Mouse (Mus musculus) heart, adult 9 months (tissue): ENCODE measurements around the gene Gpr18.

ENCODE experiments used
- DNase-seq, 2 experiments: peaks; one replicate each; pipeline ENCODE4 v3.0.0; 2022; ENCODE audit warnings: low spot score in 2 of 2

Gpr18 gene

DNA sequence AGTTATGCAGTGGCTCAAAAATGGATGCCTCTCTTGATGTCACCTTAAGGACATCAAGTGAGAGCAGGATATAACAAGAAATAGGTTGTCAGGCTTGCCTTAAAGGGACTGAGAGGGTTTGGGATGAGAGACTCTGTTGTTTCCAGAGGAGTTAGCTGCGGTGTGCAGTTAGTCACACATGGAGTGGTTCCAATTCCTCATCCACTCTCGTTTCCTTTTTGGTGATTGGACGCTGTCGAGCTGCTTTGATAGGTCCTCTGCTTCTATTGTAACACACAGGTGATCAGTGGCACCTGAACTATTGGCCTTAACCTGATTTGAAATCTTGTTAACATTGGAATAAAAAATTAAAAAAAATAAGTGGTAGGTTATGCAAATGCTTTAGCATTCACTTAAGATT is 7.2 kb upstream of the Gpr18 start:
- DNase-seq = no peak

DNA sequence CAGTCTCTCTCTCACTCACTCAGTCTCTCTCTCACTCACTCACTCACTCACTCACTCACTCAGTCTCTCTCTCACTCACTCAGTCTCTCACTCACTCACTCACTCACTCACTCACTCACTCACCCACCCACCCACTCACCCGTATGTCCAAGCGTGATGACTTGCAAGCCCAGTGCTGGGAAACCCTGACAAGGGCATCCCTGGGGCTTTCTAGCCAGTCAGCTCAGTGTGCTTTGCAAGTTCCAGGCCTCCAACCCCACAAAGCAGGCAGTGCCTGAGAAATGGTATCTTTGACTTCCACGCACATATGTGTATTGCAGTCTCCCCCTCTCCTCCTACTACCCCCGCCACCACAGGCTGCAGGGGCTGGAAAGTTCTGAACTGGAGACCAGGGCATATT is 6.4 kb upstream of the Gpr18 start:
- DNase-seq = no peak

DNA sequence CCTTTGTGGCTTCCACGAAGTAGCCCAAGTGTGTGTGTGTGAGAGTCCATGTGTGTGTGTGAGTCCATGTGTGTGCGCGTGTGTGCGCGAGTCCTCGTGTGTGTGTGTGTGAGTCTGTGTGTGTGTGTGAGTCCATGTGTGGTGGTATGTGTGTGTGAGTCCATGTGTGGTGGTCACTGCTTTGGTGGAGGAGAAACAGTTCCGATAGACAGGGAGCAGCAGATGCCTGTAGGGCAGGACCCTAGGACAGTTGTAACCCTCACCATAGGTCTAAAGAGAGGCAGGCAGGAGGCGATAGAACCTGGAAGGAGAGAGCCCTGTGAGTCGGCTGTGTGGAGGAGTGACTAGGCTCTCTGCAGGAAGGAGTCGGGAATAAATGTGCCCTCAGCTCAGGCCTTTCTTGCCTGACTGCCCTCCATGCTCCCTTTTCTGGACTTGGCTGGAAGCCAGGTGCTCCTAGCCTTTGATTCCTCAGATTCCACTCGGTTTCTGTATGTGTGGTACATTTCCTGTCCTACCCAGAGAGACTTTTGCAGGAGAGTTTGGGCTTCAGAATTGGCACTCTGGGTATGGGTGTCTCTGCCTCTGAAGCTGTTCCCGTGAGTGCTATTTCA is 5.0 kb upstream of the Gpr18 start:
- no peak for DNase-seq

DNA sequence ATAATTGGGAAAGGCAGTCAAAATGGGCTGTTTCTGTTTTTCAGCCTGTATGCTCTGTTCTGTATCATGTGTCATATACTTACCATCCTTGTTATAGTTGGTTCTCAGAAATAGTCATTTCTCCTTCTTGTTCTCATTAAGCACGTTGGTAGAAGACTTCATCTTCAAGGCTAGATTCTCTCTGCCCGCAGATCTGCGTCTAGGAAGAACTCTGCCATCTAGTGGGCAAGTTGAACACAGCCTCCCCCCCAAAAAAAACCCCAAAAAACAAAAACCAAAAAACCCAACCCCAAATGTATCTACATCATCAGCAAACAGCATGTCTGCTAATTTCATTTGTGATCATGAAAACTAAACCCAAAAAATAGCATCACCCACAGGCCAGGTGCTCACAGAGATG is 4.2 kb upstream of the Gpr18 start:
- DNase-seq = no peak

DNA sequence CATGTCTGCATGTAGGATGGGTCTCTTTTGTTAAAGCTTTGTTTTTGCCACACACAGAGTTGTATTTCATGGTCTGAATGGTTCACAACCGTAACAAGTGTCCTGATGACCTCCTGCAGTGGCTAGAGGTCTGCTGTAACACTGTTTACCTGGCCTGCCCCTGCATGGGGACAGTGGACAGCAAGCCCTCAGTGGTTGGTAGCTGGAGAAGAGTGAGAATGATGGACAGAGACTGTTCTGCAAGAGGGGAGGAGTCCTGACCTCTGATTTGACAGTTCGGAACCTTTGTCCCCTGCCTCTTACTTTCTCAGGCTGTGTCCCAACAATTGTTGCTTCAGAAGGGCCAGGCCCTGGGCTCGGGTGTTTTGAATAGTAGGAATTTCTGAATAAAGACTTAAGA is 2.7 kb upstream of the Gpr18 start:
- DNase-seq = no peak

DNA sequence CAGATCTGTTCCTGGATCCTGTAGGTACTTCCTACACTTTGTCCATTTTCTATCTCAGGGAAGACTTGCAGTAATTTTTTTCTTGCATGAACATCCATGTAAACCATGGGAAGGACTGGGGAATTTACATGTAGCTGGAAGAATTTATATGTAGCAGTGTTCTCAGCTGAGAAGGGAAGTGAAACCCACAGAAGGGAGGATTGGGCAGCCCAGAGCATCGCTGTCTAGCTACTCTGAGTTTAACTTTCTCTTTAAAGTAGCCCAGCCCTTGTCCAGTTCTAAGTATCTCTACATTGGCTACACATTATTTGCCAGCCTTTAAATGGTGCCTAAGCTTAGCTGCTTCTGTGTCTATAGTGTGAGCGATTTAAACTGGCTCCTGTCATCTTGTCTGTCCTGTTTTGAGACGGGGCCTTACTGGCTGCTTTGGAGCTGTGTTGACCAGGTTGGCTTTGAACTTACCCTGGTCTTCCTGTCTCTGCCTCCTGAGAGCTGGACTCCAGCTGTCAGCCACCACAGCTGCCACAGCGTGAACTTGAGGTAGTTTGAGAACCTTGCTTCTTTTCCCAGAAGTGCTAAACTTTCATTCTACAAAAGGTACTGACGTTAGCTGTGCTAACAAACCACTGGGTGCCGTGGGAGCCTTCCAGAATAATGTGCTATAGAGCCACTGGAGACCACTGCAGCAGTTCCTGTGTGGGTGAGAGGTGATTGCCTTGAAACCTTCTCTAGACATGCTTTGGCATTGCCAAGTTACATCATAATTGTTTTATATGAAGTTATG is 922 bp upstream of the Gpr18 start:
- DNase-seq = no peak

DNA sequence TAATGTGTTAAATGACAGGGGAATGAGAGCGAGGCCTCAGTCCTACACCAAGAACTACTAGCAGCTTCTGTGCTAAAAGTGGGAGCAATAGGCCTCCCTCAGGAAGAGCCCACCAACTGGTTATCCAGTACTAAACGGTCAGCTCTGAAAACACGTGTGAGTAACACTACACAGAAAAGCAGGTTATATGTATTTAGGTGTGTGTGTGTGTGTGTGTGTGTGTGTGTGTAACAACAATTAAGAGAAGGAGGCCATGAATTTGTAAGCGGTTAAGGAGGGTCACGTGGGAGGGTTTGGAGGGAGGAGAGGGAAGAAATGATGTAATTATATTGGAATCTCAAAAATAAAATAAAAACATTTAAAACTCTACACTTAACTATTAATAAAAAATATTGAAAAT is 438 bp downstream of the Gpr18 start:
- no peak for DNase-seq

DNA sequence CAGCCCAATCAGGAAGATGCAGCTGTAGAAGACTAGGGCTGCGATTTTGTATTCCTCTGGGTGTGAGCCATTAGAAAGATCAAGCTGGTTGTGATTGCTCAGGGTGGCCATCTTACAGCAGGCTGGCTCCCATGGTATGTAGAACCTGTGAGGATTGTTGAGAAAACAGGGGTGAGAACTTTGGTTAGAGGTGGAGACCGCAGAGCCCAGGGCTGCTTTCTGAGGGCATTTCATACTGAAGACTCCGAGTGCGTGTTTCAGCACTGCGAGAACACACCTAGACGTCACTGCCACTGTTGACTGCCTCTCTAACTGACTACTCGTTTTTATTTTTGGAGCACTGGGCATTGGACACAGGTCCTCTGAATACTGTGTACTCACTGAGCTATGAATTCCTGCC is 3.1 kb downstream of the Gpr18 start:
- no peak for DNase-seq

DNA sequence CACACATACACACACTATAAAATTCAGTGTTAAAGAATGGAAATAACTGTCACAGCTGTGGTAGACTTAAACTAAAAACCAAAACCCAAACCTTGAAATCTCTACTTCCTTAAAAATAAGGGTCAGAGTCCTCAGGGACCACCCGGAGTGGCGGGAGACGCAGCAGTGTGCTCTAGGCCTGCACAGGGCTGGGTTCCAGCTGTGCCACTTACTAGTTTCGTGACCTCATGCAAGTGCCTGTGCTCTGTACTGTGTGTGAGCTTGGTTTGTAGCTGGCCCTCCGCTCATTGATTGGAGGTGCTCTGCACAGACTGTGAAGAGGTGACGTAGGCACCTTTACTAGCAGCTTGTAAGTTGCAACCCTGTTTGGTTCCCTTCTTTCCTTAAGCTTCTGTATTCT is 5.7 kb downstream of the Gpr18 start:
- DNase-seq = no peak

DNA sequence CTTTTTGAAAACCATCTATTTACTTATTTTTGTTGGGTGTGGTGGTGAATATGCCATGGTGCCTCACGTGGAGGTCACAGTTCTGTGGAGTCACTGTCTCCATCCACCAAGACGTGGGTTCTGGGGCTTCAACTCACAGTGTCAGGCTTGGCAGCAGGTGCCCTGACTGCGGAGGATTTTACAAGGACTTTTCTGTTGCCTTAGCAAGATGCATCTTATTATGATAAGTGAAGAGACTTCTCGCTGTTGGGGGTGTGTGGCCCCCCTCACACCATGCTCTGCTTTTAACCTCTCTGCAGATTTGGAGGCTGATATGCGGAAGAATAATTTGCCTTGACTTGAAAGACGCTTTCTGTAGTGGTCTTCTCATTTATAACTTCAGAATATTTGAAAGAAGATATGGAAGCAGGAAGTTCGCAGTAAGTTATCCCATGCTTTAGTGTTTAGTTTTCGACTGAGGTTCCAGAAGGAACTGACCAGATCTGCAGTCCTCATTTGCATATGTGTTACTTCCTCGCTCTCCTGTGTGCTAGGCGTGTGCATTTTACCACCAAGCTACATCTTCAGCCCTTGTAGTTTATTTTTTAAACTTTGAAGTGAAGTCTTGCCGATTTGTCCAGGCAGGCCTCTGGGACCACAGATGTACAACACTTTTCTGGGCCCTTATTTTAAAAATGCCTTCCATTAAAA is 8.4 kb downstream of the Gpr18 start:
- no peak for DNase-seq

DNA sequence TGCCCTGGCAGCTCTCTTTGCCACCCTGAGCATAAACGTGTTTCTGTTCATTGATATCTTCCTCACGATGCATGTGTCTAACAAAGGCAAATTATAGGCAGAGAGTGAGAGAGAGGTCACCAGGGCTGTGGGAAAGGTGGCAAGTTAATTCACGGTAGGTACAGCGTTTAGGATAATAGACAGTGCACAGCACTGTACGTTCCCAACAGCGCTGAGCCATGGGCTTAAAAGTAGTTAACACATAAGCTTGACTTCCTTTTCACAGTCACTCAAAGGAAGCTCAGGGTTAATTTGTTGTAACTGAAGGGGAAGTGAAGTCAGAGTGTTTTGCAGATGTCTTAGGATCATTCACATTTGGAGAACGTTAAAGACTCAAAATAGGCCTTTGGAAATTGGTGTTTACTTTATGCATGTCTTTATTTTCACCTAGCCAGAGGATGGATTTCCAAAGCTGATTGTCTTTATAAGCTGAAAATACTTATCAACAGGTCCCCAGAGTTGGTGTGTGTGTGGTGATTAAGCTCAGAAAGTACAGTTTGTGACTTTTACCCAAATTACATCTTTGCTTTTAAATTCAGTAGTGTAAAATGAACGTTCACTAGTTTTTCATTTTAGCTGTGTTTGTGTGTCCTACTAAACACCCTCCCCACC is 9.1 kb downstream of the Gpr18 start:
- DNase-seq = no peak

DNA sequence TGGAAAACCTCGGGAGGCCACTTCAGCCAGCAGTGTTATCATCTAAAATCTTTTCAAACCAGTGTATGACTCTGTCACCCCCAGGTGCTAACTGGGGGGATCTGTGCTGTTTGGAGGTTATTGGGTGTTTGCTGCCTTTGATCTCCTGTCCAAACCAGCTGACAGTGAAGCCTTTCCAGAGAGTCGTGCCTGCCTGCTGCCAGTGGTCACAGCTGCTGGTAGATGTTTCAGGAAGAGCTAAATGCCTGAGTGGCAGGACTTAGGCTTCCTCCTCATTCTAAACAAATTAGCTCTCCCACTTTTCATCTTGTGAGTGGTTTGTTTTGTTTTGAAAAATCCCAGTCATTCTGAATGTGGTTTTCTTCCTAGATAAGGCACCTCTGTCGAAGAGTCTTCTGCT is 10.8 kb downstream of the Gpr18 start:
- no peak for DNase-seq

DNA sequence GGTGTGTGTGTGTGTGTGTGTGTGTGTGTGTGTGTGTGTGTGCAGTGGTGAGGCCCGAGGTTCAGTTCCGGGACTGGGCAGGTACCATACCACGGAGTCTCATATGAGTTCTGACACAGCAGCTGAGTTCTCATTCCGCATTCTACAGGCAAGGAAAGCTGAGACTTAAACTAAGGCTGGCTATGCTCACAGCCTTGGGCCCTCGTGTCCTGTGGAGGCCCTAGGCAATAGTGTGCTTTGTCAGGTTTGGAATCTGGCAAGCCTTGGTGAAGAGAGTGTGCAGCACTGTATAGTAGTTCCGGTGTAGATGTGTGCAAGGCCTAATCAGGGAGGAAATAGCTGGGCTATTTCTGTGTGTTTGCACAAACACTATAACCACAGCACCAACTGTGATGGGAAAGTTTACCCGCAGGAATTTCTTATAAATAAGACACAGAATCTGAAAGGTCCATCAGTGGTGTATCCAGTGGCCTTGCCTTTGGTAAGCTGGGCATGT is 12.2 kb downstream of the Gpr18 start:
- DNase-seq = no peak

DNA sequence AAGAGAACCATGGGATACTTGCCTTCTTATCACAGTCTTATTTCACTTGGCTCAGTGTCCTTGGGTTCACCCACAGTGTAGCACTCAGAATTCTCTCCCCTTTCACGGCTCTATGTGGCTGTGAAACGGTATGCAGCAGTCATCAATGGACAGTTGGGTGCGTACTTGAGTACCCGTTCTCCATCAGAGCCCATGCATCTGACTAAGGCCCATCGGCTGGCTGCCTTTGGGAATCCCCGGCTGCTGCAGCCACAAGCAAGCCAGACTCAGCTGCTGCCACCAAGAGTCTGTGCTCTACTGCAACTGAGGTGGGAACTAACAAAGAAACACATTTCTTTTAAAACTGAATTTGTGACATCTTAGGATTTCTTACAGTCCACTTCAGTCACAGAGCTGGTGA is 14.1 kb downstream of the Gpr18 start:
- no peak for DNase-seq

DNA sequence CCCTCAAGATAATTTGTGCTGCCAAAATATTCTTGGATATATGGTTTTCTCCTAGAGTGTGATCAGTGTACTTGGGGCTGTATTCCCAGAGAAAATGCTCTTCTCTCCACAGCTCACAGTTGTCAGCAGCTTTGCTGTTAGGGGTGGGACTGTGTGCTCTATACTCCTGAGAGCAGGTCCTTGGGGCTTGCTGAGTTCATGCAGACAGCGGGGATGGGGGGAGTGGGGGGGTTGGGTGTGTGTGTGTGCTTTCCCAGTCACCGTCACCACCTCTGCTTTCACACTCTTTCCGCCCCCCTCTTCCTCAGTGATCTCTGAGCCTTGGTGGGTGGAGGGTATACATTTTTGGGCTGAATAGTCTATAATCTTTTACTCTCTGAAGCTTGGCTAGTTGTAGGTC is 16.5 kb downstream of the Gpr18 start:
- no peak for DNase-seq

DNA sequence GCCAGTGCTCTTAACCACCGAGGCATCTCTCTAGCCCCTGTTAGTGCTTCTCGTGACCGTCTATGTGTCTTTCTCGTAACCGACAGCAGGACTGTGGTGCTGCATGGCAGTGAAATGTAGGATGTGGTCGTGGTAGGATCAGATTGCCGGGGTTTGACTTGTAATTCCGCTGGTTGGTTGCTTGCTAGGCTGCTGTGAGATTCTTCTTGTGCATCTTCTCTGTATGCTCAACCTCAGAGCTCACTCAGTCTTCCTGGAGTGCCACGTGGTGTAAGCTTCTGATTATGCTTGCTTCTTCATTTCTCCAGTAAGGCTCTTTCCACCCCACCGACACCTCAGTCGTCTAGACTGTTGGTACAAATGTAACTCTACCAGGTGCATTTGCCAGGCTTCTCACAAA is 17.1 kb downstream of the Gpr18 start:
- no peak for DNase-seq

DNA sequence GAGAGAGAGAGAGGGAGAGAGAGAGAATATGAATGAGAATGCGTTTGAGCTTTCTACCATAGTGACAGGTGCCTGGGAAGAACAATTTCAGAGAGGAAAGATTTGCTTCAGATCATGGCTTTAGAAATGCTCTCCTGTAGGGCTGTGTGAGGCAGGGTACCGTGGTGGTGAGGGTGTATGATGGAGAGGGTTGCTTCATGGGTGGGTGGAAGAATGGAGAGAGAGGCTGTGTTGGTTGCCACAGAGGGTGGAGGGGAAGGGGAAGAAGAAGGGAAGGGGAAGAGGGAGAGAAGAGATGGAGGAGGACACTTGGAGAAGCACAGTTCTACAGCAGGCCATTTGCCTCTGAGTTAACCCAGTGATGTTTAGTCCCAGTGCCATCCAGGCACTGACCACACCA is 17.8 kb downstream of the Gpr18 start:
- no peak for DNase-seq

DNA sequence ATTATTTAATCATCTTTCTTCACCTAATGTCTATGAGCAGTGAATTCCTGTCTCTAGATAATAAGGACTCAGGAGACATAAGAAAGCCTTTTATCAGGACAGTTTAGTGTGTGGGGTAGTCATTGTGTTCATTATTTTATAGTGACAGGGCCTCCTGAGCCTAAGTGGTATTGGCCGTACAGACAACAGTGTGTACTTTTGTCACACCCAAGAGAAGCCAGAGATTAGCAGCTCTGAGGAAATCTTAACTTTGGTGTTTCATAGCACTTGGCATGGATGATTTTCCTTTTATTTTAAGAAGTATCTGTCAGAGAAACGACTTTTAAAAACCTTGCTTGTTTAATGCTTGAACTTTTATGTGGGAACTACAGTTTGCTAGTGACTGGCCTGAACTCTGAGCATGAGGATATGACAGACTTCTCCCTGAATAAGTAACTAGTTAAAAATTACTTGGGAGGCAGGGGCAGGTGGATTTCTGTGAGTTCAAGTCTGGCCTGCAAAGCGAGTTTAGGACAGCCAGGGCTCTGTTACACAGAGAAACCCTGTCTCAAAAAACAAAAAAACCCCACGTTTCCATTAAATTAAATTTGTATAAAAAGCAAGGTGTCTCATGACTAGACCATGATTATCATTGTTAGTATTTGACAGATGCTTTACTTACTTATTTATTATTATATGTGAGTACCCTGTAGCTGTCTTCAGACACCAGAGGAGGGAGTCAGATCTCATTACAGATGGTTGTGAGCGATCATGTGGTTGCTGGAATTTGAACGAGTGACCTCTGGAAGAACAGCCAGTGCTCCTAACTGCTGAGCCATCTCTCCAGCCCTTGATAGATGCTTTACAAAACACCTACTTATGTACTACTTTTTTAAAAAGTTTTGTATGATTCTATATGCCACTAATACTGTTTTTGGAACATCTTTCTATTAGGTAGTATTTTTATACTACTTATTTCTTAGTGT is 19.2 kb downstream of the Gpr18 start:
- no peak for DNase-seq

DNA sequence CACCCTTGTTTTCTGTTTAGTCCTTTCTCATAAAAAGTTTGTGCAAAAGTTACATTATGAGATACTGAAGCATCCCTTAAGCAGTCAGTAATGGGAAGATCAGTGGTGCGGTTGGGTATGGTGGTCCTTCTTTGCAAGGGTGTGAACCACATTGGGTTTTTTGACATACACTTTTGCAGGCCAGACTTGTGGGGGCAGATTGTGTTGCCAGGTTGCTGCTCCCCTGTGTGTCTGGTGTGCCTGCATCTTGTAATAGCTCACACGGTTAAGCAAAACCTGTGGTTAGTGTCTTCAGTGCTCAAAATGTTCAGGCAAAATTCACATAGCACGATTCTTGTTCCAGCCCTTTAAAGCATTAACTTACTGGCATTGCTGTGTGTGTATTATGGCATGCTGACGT is 20.3 kb downstream of the Gpr18 start:
- no peak for DNase-seq

DNA sequence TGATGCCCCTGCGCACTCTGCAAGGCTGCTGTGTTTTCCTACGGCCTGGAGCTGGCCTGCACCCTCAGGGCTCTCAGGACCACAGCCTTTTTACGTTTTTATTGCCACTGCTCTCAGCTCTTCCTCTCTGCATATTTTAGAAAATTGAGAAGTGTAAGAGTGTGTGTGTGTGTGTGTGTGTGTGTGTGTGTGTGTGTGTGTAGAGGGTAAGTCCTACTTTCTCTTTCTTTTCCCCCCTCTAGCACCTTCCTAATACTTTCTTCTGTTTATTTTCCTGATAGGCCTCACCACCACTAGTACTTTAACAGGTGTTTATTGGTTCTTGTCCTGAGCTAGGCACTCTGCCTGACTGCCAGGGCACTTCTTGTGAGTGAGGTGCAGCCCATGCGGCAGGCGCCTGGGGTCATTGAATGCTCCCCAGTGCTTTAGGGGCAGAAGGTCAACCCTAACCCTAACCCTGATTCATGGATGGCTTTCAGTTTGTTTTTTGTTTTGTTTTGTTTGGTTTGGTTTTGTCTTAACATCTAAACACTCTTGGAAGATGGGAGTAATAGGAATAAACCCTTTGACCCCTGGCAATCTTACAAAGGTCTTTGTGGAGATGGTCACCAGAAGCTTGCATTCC is 21.0 kb downstream of the Gpr18 start:
- DNase-seq = no peak

DNA sequence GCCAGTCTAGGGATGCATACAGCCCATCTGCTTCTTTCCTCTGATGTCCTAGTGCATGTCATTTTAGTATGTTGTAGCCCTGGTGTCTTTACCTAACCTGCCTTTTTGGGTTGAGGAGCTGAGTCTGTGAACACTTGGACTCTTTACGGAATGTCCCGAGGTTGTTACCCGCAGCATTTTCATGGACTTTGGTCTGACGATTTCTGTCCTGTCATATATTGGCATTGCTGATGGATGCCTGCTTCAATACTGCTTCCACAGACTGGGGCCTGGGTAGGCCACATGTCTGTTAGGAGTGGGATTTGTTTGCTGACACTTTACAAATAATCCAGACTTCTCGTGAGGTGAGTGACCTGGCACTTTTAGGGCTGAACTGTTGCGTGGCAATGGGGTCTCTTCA is 21.8 kb downstream of the Gpr18 start:
- DNase-seq = no peak
